Mouse (Mus musculus): Measurements from ENCODE around the gene Ptp4a2.
"Not testable (repeated sequence)": the region's sequence is repeated elsewhere in the genome, so short reads cannot be mapped to it uniquely, and the experiment has no call there.

Ptp4a2 gene

GRCm38 (mm10) chr4:129851861-129852260 is 40.8 kb downstream of the Ptp4a2 start:
- DNase-seq (ENCODE audit: low spot score): no peak

GRCm38 (mm10) chr4:129853053-129853452 is 42.0 kb downstream of the Ptp4a2 start:
- no peak for DNase-seq (ENCODE audit: low spot score)

GRCm38 (mm10) chr4:129853996-129854395 is 43.0 kb downstream of the Ptp4a2 start:
- no peak for DNase-seq (ENCODE audit: low spot score)

- no peak for DNase-seq (ENCODE audit: low spot score)
Observed at GRCm38 (mm10) chr4:129854615-129855014, 43.6 kb downstream of the Ptp4a2 start.

DNA sequence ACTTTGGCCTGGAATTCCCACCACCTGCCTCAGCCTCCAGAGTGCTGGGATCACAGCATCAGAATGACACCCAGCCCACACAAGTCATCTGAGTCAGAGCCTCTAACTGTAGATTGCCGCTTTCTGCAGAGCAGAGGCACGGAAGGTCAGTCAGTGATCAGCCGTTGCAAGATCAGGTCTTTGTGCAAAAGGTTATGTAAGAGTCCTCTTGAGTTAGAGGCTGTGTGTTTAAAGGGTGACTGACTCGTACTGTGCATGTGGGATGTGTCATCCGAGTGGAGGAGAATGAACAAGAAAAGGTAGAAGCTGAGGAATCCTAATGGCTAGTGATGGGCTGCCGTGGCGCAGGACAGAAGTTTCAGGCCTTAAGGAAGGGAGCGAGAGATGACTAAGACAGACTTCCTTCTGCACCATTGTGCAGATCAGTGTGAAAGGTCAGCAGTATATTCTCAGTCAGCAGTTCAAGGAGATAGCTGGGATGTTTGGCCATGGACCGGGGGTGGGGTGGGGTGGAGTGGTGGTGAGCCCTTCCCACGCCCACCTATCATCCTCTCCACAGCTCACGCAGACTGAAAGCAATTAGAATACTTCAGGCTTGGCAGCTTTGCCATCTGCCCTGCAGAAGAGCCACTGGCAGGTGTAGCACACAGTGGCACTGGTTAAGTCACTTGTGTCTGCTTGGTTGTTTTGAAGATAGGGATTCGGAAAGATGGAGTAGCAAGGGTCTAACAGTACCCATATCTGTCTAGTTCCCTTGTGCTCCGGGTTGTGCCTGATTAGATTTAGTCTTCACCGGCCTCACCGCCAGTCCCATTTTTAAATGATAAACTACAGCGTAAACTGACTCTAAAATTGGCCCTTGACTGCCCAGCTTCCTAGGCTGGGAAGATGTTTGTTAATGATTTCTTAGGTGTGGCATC is 44.3 kb downstream of the Ptp4a2 start:
- no peak for DNase-seq (ENCODE audit: low spot score)

GRCm38 (mm10) chr4:129860456-129860855 is 49.4 kb downstream of the Ptp4a2 start:
- no peak for DNase-seq (ENCODE audit: low spot score)

DNA sequence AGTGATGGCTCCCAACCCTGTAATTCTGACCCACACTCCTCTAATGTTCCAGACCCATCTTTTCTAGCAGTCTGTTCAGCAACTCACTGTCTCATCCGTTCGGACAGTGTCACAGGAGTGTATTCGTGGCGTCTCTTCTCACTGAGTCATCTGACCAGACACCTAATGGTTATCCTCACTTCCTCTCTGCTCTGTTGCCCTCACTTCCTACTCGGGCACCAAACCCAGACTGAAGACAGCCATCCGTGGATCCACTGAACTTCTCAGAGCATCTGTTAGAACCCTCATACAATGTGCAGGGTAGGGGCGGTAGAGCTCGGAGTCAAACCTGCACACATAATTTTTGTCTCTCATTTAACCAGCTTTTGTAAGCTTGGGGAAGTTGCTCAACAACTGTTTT is 50.4 kb downstream of the Ptp4a2 start:
- DNase-seq (ENCODE audit: low spot score): no peak

- DNase-seq (ENCODE audit: low spot score): no peak
Observed at GRCm38 (mm10) chr4:129862357-129862756, 51.3 kb downstream of the Ptp4a2 start.

DNA sequence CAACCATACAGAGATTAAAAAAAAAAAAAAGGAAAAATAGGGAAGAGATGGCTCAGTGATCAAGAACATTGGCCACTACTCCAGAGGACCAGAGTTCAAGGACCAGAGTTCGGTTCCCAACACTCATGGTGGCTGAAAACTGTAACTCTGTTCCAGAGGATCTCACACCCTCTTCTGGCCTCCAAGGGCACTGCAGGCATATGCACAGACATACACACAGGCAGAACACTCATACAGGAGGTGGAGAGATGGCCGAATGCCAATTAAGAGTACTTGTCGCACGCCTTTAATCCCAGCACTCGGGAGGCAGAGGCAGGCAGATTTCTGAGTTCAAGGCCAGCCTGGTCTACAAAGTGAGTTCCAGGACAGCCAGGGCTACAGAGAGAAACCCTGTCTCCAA is 55.2 kb downstream of the Ptp4a2 start:
- not testable (repeated sequence) for DNase-seq (ENCODE audit: low spot score)

GRCm38 (mm10) chr4:129868211-129868610 is 57.2 kb downstream of the Ptp4a2 start:
- no peak for DNase-seq (ENCODE audit: low spot score)

DNA sequence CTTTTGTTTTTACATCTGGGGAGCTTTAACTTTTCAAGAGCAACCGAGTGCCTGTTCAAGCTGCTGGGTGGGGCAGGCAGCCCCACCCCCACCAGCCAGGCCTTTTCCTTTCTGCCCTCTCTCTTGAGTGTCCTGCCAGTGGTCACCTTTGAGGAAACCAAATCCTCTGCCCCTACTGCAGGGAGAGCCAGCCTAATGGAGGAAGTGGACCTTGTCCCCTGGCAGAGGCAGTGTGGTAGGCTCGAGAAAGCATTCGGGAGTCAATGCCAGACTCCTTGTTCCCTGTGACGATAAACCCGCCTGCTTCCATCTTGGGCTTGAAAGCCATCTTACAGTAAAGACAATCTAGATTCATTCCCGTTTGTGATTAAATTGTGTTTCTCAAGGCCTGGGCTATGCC is 59.5 kb downstream of the Ptp4a2 start:
- no peak for DNase-seq (ENCODE audit: low spot score)

DNA sequence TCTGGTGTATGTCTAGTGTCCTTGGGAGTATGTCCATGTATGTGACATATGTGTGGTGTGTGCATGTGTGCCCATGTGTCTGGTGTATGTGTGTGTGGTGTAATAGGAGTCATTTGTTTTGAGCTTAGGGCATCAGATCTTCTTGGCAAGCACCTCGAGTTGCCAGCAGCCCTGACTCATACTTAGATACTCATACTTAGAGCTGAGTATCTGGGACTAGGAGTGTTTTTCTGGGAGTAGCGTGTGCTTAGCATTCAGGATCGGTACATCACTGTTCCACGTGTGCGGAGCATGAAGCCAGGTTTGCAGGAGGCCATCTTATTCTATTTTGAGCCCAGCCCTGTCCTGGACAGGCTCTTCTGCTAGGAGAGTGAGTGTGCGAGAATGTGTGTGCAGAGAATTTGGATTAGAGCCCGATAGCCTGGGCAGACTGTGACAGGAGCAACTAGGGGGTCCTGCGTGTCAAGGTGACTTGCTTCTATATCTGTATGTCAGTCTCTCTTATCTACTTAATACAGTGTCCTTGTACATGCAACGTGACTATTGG is 61.4 kb downstream of the Ptp4a2 start:
- no peak for DNase-seq (ENCODE audit: low spot score)

GRCm38 (mm10) chr4:129874805-129875204 is 63.8 kb downstream of the Ptp4a2 start:
- DNase-seq (ENCODE audit: low spot score): no peak

DNA sequence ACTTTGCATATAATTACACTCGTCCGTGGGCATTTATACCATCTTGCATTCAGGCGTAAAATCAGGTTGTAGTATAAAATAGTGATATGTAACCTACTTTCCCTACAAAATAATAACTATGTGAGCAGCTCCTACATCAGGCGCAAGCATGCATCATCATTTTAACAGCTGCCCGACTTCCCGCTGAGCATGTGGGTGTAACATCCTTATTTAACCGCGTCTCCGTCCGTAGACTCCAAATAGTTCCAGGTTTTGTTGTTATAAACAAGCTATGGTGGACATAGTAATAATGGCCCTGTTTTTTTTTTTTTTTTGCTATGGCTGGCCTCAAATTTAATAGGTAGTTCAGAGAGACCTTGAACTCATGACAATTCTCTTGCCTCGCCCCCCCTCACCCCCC is 64.4 kb downstream of the Ptp4a2 start:
- DNase-seq (ENCODE audit: low spot score): no peak

DNA sequence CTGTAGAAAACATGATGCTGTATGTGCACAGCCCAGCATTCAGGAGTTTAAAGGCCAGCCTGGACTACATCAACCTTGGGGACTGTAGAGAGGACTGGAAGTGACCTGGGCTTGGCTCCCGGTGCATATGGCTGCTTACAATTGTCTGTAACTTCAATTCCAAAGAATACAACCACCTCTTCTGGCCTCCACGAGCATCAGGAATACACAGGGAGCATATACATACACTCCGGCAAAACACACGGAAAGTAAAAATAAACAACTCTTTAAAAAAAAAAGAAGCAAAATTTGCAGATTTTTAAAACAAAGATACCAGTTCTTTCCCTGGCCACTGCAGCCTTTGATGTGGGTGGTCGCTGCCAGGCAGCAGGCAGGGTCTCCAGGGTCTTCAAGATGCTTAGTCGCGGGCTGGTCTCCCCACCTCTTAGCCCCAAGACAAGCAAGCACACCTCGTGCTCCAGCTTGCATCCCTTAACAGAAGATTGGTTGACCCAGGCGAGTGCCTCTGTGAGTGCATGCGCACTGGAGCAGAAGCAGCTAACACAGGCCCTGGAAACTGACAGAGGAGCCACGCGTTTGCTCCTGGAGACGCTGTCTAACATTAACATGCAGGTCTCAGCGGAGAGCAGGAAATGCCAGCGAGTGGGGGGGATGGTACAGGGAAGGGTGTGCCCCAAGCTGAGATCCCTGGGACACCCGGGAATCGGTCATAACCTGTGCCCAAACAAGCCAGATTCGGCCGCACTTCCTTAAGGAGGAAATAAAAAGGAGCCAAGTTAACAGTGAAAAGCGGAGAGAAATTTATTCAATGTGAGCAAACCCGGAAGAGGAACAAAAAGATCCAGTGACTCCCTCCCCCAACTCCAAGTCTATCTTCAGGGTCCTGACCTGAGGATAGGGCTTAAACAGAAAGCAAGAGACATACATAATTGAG is 66.1 kb downstream of the Ptp4a2 start:
- peak; percentile 79 for DNase-seq (ENCODE audit: low spot score)

DNA sequence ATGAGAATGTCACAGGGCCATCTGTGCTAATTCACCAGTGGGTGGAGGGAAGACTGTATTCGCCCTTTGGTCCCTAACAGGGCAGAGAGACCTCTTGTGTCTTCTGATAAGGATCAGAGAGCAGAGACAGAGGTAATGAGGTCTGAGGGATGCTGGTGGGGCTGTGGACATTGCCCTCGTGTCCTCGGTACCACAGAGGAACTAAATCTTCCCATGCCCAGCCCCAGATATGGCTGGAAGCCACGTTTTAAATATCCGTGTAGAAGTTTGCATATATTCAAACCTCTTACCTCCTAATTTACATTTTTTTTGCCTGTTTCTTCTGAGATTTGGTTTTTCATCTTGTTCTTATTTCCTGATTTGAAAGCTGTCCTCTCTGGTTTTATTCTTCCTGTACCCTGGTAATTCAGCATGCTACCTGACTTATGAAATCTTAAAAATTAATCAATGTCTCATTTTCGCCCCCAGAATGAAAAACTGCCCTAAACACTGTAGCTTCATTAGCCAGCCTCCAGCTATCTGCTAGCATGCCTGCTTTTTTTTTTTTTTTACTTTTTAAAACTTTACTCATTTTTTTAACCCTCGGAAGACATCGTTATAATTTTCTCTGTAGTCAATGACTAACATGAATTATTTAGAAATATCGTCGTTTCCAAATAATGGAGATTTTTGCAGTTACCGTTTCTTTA is 67.1 kb downstream of the Ptp4a2 start:
- DNase-seq (ENCODE audit: low spot score): no peak

DNA sequence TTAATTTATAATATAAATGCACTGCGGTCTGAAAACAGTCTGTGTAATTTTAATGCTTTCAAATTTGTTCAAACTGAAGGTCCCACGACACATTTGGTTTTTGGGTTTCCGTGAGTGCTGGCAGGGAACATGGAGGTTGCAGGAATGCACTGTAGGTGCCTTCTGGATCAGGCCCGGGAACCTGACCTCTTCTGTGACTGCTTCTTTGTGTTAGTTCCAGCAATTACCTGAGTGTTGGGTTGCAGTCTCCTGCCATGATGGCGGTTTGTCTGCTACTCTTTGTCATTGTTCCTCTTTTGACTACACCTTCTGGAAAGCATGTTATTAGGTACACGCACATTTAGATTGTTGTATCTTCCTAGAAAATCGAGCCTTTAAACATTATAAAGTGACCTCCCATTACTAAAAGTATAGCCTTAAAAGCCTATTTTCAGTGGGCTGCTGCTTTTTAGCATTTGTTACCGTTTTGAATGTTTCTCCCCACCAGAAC is 67.7 kb downstream of the Ptp4a2 start:
- DNase-seq (ENCODE audit: low spot score): no peak

- no peak for DNase-seq (ENCODE audit: low spot score)
Observed at GRCm38 (mm10) chr4:129879206-129879780, 68.3 kb downstream of the Ptp4a2 start.

DNA sequence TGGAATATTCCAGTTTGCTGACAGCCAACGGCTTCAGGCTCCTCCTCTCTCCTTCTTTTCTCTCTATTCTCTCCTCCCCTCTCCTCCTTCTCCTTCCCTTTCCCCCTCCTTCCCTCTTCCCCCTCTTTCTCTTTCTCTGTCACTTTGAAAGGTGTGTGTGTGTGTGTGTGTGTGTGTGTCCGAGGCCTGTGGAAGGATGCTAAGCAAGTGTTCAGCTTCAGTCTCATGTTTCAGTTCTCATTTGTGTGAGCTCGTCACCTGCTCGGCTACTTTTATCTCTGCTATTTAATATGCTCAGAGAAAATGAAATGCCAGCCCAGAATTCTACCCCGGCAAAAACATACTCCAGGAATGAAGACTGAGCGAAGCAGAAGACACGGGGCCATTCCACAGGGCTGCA is 69.6 kb downstream of the Ptp4a2 start:
- no peak for DNase-seq (ENCODE audit: low spot score)

GRCm38 (mm10) chr4:129881661-129882060 is 70.6 kb downstream of the Ptp4a2 start:
- DNase-seq (ENCODE audit: low spot score): no peak

DNA sequence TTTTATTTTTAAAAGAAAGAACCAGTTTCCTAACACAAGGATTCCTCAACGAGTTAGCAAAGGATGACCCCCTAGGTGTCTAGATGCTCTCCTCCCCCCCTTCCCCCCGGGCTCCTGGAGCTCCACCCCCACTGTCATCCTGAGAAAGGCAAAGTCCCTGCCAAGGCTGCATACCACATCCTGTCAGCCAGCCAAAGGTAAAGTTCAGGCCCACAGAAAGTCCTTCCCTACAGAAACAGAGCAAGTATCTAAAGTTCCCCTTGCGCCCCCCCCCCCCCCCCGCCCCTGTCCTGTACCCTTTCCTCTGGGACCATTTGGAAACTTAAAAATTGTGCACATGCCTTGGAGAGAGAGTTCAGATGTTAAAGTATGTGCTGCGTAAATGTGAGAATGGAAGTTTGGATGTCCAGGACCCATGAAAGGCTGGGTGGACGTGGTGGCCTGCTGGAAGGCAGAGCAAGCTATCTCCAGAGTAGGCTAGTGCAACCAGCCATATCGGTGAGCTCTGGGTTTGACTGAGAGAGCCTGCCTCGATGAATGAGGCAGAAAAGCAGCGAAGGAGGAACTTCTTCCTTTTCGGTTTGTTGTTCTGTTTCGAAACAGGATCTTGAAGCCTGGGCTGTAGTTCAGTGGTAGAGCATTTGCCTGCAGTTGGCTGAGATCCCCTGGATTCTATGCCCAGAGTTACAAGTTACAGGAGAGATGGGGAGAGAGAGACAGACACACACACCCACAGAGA is 71.7 kb downstream of the Ptp4a2 start:
- DNase-seq (ENCODE audit: low spot score): peak; percentile 30

All from retina, embryonic 14.5 days (tissue).